Mouse (Mus musculus): ENCODE measurements at regions not wholly inside any gene's neighbourhood (a gene's known extent, or its start where the extent isn't known, plus 50 kb on each side); places are given as distances from the start of the nearest gene placed in this dataset.

- Histone ChIP-seq H3K4me3 (ENCODE audit: low read depth, low read length) (no peak overlapping the region), H3K36me3 (ENCODE audit: control insufficient read depth, insufficient read depth, low read length, poor library complexity, severe bottlenecking) (no peaks in the 10 kb centered on the region), H3K9me3 (replicated peaks; ENCODE audit: control insufficient read depth, insufficient read depth, low read length, poor library complexity, severe bottlenecking) (no peaks in the 10 kb centered on the region), H3K9ac (ENCODE audit: low read depth, poor library complexity, severe bottlenecking) (no peak overlapping the region), H3K27ac (ENCODE audit: insufficient read depth, low read length) (no peak overlapping the region), H3K4me1 (ENCODE audit: control insufficient read depth, insufficient read depth, low read length) (no peaks in the 10 kb centered on the region), H3K27me3 (ENCODE audit: control insufficient read depth, insufficient read depth, low read length, poor library complexity, severe bottlenecking) (no peaks in the 10 kb centered on the region; the same call in 1 of the 2 replicates)
- TF ChIP-seq POLR2A (IDR thresholded peaks at IDR 0.05; ENCODE audit: insufficient read depth, low read length) (no peak), EP300 (IDR thresholded peaks at IDR 0.05; ENCODE audit: insufficient read depth, low read depth, low read length) (no peak), CTCF (IDR thresholded peaks at IDR 0.05; ENCODE audit: low read depth, low read length) (no peak)
These were observed 139.6 kb upstream of the Smarca2 start for GRCm38 (mm10) chr19:26465228-26465627.

DNA sequence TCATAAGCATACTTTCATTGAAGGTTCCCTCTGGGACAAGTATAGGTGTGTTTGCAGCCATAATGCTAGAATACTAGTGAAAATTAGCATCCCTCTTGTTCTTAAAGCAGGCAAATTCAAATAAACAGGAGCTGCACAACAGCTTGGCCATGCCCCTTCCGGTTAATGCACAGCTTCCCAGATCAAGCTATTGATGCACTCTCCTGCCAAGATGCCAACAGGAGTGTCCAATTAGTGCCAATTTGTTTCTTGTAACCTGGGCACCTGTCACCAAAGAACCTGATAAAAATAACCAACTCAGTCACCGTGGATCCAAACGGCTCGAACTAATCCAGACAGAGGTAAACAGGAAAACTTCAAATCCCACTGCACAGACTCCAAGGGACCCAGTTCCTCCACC is 138.6 kb upstream of the Smarca2 start:
- Histone ChIP-seq H3K9me3 (replicated peaks; ENCODE audit: control insufficient read depth, insufficient read depth, low read length, poor library complexity, severe bottlenecking) (no peaks in the 10 kb centered on the region), H3K36me3 (ENCODE audit: control insufficient read depth, insufficient read depth, low read length, poor library complexity, severe bottlenecking) (no peaks in the 10 kb centered on the region), H3K27me3 (ENCODE audit: control insufficient read depth, insufficient read depth, low read length, poor library complexity, severe bottlenecking) (no peaks in the 10 kb centered on the region; the same call in 1 of the 2 replicates), H3K9ac (ENCODE audit: low read depth, poor library complexity, severe bottlenecking) (no peak overlapping the region), H3K27ac (ENCODE audit: insufficient read depth, low read length) (no peak overlapping the region), H3K4me3 (ENCODE audit: low read depth, low read length) (no peak overlapping the region), H3K4me1 (ENCODE audit: control insufficient read depth, insufficient read depth, low read length) (no peaks in the 10 kb centered on the region)
- TF ChIP-seq POLR2A (IDR thresholded peaks at IDR 0.05; ENCODE audit: insufficient read depth, low read length) (no peak), EP300 (IDR thresholded peaks at IDR 0.05; ENCODE audit: insufficient read depth, low read depth, low read length) (no peak), CTCF (IDR thresholded peaks at IDR 0.05; ENCODE audit: low read depth, low read length) (no peak)

GRCm38 (mm10) chr19:26467179-26467651 is 137.6 kb upstream of the Smarca2 start:
- Histone ChIP-seq H3K9ac (ENCODE audit: low read depth, poor library complexity, severe bottlenecking) (no peak overlapping the region), H3K36me3 (ENCODE audit: control insufficient read depth, insufficient read depth, low read length, poor library complexity, severe bottlenecking) (no peaks in the 10 kb centered on the region), H3K27ac (ENCODE audit: insufficient read depth, low read length) (no peak overlapping the region), H3K9me3 (replicated peaks; ENCODE audit: control insufficient read depth, insufficient read depth, low read length, poor library complexity, severe bottlenecking) (no peaks in the 10 kb centered on the region), H3K4me3 (ENCODE audit: low read depth, low read length) (no peak overlapping the region), H3K27me3 (ENCODE audit: control insufficient read depth, insufficient read depth, low read length, poor library complexity, severe bottlenecking) (no peaks in the 10 kb centered on the region; the same call in 1 of the 2 replicates), H3K4me1 (ENCODE audit: control insufficient read depth, insufficient read depth, low read length) (no peaks in the 10 kb centered on the region)
- TF ChIP-seq EP300 (IDR thresholded peaks at IDR 0.05; ENCODE audit: insufficient read depth, low read depth, low read length), result no peak
- no peak for TF ChIP-seq CTCF (IDR thresholded peaks at IDR 0.05; ENCODE audit: low read depth, low read length)
- TF ChIP-seq POLR2A (IDR thresholded peaks at IDR 0.05; ENCODE audit: insufficient read depth, low read length), result no peak

- Histone ChIP-seq H3K9me3 (replicated peaks; ENCODE audit: control insufficient read depth, insufficient read depth, low read length, poor library complexity, severe bottlenecking) (no peaks in the 10 kb centered on the region), H3K4me3 (ENCODE audit: low read depth, low read length) (no peak overlapping the region), H3K27ac (ENCODE audit: insufficient read depth, low read length) (no peak overlapping the region), H3K36me3 (ENCODE audit: control insufficient read depth, insufficient read depth, low read length, poor library complexity, severe bottlenecking) (no peaks in the 10 kb centered on the region), H3K4me1 (ENCODE audit: control insufficient read depth, insufficient read depth, low read length) (no peaks in the 10 kb centered on the region), H3K27me3 (ENCODE audit: control insufficient read depth, insufficient read depth, low read length, poor library complexity, severe bottlenecking) (no peaks in the 10 kb centered on the region), H3K9ac (ENCODE audit: low read depth, poor library complexity, severe bottlenecking) (no peak overlapping the region)
- TF ChIP-seq EP300 (IDR thresholded peaks at IDR 0.05; ENCODE audit: insufficient read depth, low read depth, low read length) (no peak), POLR2A (IDR thresholded peaks at IDR 0.05; ENCODE audit: insufficient read depth, low read length) (no peak), CTCF (IDR thresholded peaks at IDR 0.05; ENCODE audit: low read depth, low read length) (no peak)
These were observed 132.2 kb upstream of the Smarca2 start for GRCm38 (mm10) chr19:26472659-26473058.

DNA sequence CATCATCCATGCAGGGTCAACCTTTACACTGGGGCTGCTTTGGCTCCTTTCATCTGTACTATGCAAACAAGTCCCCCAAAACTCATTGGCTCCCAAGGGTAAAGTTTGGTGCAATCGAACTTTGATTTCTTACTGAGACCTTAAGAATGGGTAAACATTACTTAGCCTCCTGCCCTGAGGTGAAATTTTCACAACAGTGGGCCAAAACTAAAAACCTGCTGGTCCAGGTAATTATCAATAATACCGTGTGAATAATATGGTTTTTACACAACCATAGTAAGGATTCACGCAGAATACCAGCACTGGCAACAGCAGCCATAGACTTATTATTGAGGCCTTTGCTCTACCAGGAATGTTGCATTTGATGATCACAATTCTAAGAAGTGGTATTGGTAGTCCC is 131.6 kb upstream of the Smarca2 start:
- Histone ChIP-seq H3K27me3 (ENCODE audit: control insufficient read depth, insufficient read depth, low read length, poor library complexity, severe bottlenecking) (no peaks in the 10 kb centered on the region), H3K36me3 (ENCODE audit: control insufficient read depth, insufficient read depth, low read length, poor library complexity, severe bottlenecking) (no peaks in the 10 kb centered on the region), H3K4me1 (ENCODE audit: control insufficient read depth, insufficient read depth, low read length) (no peaks in the 10 kb centered on the region), H3K9me3 (replicated peaks; ENCODE audit: control insufficient read depth, insufficient read depth, low read length, poor library complexity, severe bottlenecking) (no peaks in the 10 kb centered on the region), H3K9ac (ENCODE audit: low read depth, poor library complexity, severe bottlenecking) (no peak overlapping the region), H3K27ac (ENCODE audit: insufficient read depth, low read length) (no peak overlapping the region), H3K4me3 (ENCODE audit: low read depth, low read length) (no peak overlapping the region)
- TF ChIP-seq CTCF (IDR thresholded peaks at IDR 0.05; ENCODE audit: low read depth, low read length) (no peak), EP300 (IDR thresholded peaks at IDR 0.05; ENCODE audit: insufficient read depth, low read depth, low read length) (no peak), POLR2A (IDR thresholded peaks at IDR 0.05; ENCODE audit: insufficient read depth, low read length) (no peak)

DNA sequence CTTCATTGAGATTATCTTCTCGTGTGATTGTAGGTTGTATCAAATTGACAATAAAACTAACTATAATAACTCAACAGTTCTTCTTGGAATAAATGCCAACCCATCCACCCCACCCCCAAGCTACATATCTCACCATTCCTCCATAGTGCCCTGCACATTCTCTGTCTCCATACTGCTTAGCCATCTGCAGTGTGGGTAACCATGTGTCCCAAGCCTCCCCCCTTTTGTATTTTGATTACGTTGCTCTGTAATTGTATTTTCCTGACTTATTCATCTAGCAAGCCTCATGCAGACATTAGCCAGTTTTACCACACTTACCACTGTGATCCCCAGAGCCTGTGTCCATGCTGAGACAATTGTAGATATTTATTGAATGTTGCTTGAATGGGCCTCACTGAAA is 129.7 kb upstream of the Smarca2 start:
- Histone ChIP-seq H3K4me3 (ENCODE audit: low read depth, low read length) (no peak overlapping the region), H3K27me3 (ENCODE audit: control insufficient read depth, insufficient read depth, low read length, poor library complexity, severe bottlenecking) (no peaks in the 10 kb centered on the region), H3K9me3 (replicated peaks; ENCODE audit: control insufficient read depth, insufficient read depth, low read length, poor library complexity, severe bottlenecking) (no peaks in the 10 kb centered on the region), H3K4me1 (ENCODE audit: control insufficient read depth, insufficient read depth, low read length) (no peaks in the 10 kb centered on the region), H3K27ac (ENCODE audit: insufficient read depth, low read length) (no peak overlapping the region), H3K9ac (ENCODE audit: low read depth, poor library complexity, severe bottlenecking) (no peak overlapping the region), H3K36me3 (ENCODE audit: control insufficient read depth, insufficient read depth, low read length, poor library complexity, severe bottlenecking) (no peaks in the 10 kb centered on the region)
- TF ChIP-seq CTCF (IDR thresholded peaks at IDR 0.05; ENCODE audit: low read depth, low read length) (no peak), EP300 (IDR thresholded peaks at IDR 0.05; ENCODE audit: insufficient read depth, low read depth, low read length) (no peak), POLR2A (IDR thresholded peaks at IDR 0.05; ENCODE audit: insufficient read depth, low read length) (no peak)

All from ES-Bruce4 (cell line).